Mouse (Mus musculus) liver, embryonic 11.5 days (tissue): ENCODE results near the gene Larp6. TPM values are rescaled to one million over a fixed set of nuclear protein-coding genes. Genes with fewer than 3 reads are reported as not detected.

Source experiments
- ATAC-seq: fragments of 200-750 bp; cut with Nextera tagmentation; replicated peaks from 2 replicates; pipeline ENCODE4 v1.8.0; 2017; ENCODE audit warnings: moderate number of reproducible peaks, mild to moderate bottlenecking, moderate TSS enrichment, moderate library complexity; ENCODE audit not compliant: low FRiP score
- DNase-seq: peaks from one replicate; pipeline ENCODE4 v3.0.0-alpha.2; 2017; ENCODE audit warnings: low spot score
- H3K27ac ChIP-seq: fragments of 300-500 bp; sonication (generic); 2 replicates; pipeline ENCODE4 v1.5.1; 2014; ENCODE audit warnings: mild to moderate bottlenecking, low read depth, low read length, control low read depth
- H3K27me3 ChIP-seq: fragments of 300-500 bp; sonication (generic); replicated peaks from 2 replicates; pipeline ENCODE4 v1.6.1; 2014; ENCODE audit warnings: low read length, mixed read lengths; ENCODE audit not compliant: control insufficient read depth, insufficient read depth
- H3K36me3 ChIP-seq: fragments of 300-500 bp; sonication (generic); 2 replicates; pipeline ENCODE4 v1.6.1; 2014; ENCODE audit warnings: mild to moderate bottlenecking, low read length, moderate library complexity, mixed read lengths; ENCODE audit not compliant: control insufficient read depth, insufficient read depth
- H3K4me1 ChIP-seq: fragments of 300-500 bp; sonication (generic); replicated peaks from 2 replicates; pipeline ENCODE4 v1.6.1; 2014; ENCODE audit warnings: low read length, mixed read lengths; ENCODE audit not compliant: control insufficient read depth, insufficient read depth
- H3K4me2 ChIP-seq: fragments of 300-500 bp; sonication (generic); 2 replicates; pipeline ENCODE4 v1.6.1; 2014; ENCODE audit warnings: mild to moderate bottlenecking, control low read depth, moderate library complexity
- H3K4me3 ChIP-seq: fragments of 300-500 bp; sonication (generic); 2 replicates; pipeline ENCODE4 v1.5.1; 2014; ENCODE audit warnings: low read depth, low read length, control low read depth
- H3K9ac ChIP-seq: fragments of 300-500 bp; sonication (generic); 2 replicates; pipeline ENCODE4 v1.6.1; 2014; ENCODE audit warnings: low read depth, low read length, control low read depth
- H3K9me3 ChIP-seq: fragments of 300-500 bp; sonication (generic); 2 replicates; pipeline ENCODE4 v1.6.1; 2016; ENCODE audit warnings: low read length, inconsistent platforms, mixed read lengths; ENCODE audit not compliant: control insufficient read depth
- WGBS: fragments of 180-500 bp; shearing (Covaris S2); extraction: QIAGEN DNeasy Blood & Tissue Kit; methylation state at CpG from one replicate; pipeline ENCODE4 v1.1.7; 2014; 5-methylcytosine and 5-hydroxymethylcytosine counted together
- polyA plus RNA-seq: library from polyadenylated mRNA; unstranded; fragments of >200 nt; fragmentation: Nextera tagmentation; extraction: Ambion mirVana; gene quantifications from 2 replicates; pipeline ENCODE4 v1.2.1, GENCODE M21; 2014

Larp6 gene
- polyA plus RNA-seq, 1 experiment from 2014 or later = 0.38 TPM

DNA sequence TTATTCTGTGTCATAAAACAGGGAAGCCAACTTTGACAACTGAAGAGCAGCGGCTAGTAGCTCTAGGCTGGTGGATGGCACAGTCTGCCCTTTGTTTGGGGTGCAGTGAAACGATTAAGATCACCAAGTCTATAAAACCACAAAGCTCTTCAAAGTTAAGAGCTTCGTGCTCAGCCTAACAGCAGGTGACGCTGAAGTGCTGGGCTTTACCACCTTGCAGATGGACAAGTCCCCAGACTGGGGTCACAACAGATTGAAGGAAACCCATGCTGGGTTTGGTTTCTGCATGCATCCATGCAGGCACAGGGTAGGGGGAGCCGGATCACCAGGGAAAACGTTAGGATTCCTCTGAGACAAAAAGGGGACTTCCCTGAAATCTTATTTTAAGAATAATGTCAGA, 33.8 kb downstream of the Larp6 start:
- 58% methylated on average over 6 of the region's 6 CpGs for WGBS
- no peak for DNase-seq
- Histone ChIP-seq H3K27ac (no peak overlapping the region), H3K4me3 (no peak overlapping the region), H3K9me3 (no peaks in the 10 kb centered on the region), H3K27me3 (no peaks in the 10 kb centered on the region), H3K4me2 (no peak overlapping the region), H3K36me3 (no peaks in the 10 kb centered on the region), H3K4me1 (no peaks in the 10 kb centered on the region), H3K9ac (no peak overlapping the region)
- no peak for ATAC-seq

DNA sequence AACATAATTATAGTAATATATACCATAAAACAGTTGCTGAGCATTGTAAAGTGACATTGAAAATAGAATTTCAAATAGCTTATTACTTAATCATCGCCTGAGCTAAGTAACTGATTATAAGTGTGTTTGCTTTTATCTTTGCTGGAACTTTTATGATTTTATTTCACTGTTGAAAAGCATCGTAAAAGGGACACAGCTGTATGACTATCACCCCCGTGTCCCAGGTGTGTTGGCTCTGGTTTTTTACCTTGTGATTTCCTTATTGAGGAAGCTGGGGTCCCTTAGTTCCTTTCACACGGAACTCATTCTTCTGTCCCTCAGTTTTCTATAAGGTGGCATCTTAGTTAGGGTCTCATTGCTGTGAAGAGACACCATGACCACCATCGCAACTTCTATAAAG, 34.9 kb downstream of the Larp6 start:
- ATAC-seq (no peak), DNase-seq (no peak)
- H3K27ac ChIP-seq = no peak overlapping the region
- WGBS = 81% methylated on average over 5 of the region's 5 CpGs
- H3K36me3 ChIP-seq = no peaks in the 10 kb centered on the region
- H3K4me3 ChIP-seq = no peak overlapping the region
- H3K4me2 ChIP-seq = no peak overlapping the region
- H3K4me1 ChIP-seq = no peaks in the 10 kb centered on the region
- no peaks in the 10 kb centered on the region for H3K27me3 ChIP-seq
- no peaks in the 10 kb centered on the region for H3K9me3 ChIP-seq
- no peak overlapping the region for H3K9ac ChIP-seq

DNA sequence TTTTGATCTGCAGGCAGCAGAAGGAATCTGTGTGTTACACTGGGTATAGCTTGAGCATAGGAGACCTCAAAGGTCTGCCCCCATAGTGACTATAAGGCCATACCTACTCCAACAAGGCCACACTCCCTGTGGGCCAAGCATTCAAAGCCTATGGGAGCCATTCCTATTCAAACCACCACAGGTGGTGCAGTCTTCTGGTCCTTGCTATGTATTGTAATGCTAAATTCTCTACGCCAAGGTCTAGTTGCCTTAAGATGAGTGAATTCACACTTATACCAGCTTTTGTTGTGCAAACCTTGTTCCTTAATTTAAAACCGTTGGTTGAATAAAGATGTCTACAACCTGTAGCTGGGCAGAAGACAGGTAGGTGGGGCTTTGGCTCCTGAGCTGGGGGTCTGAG, 35.4 kb downstream of the Larp6 start:
- Histone ChIP-seq H3K4me2 (no peak overlapping the region), H3K9ac (no peak overlapping the region), H3K9me3 (no peaks in the 10 kb centered on the region), H3K27ac (no peak overlapping the region), H3K4me1 (no peaks in the 10 kb centered on the region), H3K36me3 (no peaks in the 10 kb centered on the region), H3K4me3 (no peak overlapping the region), H3K27me3 (no peaks in the 10 kb centered on the region)
- no peak for ATAC-seq
- 88% methylated on average over 2 of the region's 2 CpGs for WGBS
- no peak for DNase-seq

DNA sequence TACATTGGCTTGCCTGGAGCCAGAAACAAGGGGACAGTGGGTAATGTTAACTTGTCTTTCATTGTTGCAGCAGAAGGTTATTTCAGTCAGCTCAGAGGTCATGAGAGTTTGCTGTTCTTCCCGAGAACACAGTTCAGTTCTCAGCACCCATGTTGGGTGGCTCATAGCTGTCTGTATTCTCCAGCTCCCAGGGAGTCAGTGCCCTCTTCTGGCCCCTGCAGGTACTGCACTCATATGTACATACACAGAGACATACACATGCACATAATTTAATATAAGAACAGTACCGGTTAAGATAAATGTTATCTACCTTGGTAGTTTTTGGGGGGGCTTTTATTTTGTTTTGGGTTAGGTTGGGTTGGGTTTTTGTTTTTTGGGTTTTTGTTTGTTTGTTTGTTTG, 36.3 kb downstream of the Larp6 start:
- H3K4me1 ChIP-seq = no peaks in the 10 kb centered on the region
- no peaks in the 10 kb centered on the region for H3K36me3 ChIP-seq
- H3K27ac ChIP-seq = no peak overlapping the region
- ATAC-seq (no peak), DNase-seq (no peak)
- no peak overlapping the region for H3K4me3 ChIP-seq
- H3K27me3 ChIP-seq = no peaks in the 10 kb centered on the region
- 89% methylated on average over 2 of the region's 2 CpGs for WGBS
- no peak overlapping the region for H3K4me2 ChIP-seq
- H3K9ac ChIP-seq = no peak overlapping the region
- H3K9me3 ChIP-seq = no peaks in the 10 kb centered on the region

DNA sequence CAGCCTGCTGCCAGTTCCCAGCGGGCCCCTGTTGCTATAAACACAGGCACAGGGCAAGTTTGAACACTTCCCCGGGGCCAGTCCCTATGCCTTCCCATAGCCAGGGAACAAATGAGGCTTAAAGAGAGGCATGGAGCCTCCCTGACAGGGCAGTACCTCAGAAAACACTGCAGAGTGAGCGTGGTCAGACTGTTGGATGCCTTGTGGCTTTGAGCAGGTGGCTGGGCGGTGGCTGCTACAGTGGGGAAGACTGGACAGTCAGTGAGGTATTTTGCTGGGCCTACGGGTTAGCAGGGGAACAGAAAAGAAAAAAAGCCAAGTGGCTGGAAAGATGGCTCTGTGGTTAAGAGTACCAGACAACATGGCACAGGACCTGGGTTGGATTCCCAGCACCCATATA, 38.3 kb downstream of the Larp6 start:
- Histone ChIP-seq H3K4me2 (no peak overlapping the region), H3K4me1 (no peaks in the 10 kb centered on the region), H3K27me3 (no peaks in the 10 kb centered on the region), H3K9ac (no peak overlapping the region), H3K9me3 (no peaks in the 10 kb centered on the region), H3K36me3 (no peaks in the 10 kb centered on the region), H3K4me3 (no peak overlapping the region), H3K27ac (no peak overlapping the region)
- DNase-seq = no peak
- ATAC-seq = no peak
- WGBS = 85% methylated on average over 5 of the region's 5 CpGs

DNA sequence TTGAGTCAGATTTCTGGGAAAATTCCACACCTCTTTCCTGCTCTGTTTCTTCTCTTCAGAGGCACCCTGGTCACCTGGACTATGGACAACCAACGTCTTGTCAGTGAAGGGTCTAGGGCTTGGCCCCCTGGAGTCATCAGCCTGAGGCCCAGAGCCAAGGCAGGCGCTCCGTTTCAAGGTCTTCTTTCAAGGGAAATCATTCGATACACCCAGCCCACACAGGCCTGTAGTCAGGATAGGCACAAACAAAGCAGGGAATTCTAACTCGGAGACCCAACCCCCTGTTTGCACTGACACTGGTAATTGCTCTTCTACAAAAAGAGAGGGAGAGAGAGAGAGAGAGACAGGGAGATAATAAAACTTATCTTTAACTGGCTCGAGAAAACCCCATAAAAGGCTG, 39.2 kb downstream of the Larp6 start:
- DNase-seq (no peak), ATAC-seq (no peak)
- 64% methylated on average over 6 of the region's 6 CpGs for WGBS
- H3K4me1 ChIP-seq = 0 out of 2 replicates have a peak, but pooled peaks cover 3% of the 10 kb centered on the region
- no peak overlapping the region for H3K9ac ChIP-seq
- no peak overlapping the region for H3K4me2 ChIP-seq
- H3K9me3 ChIP-seq = no peaks in the 10 kb centered on the region
- H3K27ac ChIP-seq = no peak overlapping the region
- H3K36me3 ChIP-seq = no peaks in the 10 kb centered on the region
- H3K4me3 ChIP-seq = no peak overlapping the region
- no peaks in the 10 kb centered on the region for H3K27me3 ChIP-seq

DNA sequence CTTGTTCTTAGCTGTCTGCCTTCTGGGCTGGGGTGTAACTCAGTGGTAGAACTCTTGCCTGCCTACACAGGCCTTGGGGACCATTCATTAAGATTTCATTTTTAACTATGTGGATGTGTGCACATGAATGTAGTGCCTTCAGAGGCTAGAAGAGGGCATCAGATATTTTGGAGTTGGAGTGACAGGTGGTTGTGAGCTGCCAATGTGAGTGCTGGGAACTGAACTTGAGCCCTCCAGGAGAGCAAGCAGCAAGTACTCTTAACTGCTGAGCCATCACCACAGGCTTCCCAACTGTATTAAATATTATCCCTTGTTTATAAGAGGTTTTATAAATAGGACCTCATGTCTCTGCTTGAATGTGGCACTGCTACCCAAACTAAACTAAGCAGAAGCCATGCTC, 39.8 kb downstream of the Larp6 start:
- H3K4me3 ChIP-seq = no peak overlapping the region

DNA sequence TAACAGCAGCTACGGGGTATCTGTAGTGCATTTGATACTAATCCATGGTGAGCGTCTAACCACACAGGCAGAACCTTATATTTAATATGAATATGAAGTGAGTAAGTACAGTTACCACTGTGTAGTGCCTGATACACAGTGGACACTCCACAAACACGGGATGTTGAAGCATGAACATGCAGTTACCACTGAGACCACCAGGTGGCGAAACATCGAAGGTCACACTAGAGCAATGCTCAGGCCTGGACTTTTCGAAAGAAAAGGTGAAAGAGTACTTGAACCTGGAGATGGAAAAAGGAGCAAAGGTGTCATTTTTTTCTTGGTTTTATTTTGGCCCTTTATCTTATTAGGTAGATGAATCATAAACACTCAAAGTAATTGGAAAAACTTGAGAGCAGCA, 43.5 kb downstream of the Larp6 start:
- no peak overlapping the region for H3K27ac ChIP-seq

More for the DNA sequence above, 39.8 kb downstream of the Larp6 start:
- DNase-seq = no peak
- H3K9me3 ChIP-seq = no peaks in the 10 kb centered on the region
- H3K27me3 ChIP-seq = no peaks in the 10 kb centered on the region
- no peak overlapping the region for H3K9ac ChIP-seq
- H3K4me2 ChIP-seq = no peak overlapping the region
- no peak overlapping the region for H3K27ac ChIP-seq
- no peak for ATAC-seq
- no peaks in the 10 kb centered on the region for H3K36me3 ChIP-seq
- 0 out of 2 replicates have a peak, but pooled peaks cover 3% of the 10 kb centered on the region for H3K4me1 ChIP-seq

DNA sequence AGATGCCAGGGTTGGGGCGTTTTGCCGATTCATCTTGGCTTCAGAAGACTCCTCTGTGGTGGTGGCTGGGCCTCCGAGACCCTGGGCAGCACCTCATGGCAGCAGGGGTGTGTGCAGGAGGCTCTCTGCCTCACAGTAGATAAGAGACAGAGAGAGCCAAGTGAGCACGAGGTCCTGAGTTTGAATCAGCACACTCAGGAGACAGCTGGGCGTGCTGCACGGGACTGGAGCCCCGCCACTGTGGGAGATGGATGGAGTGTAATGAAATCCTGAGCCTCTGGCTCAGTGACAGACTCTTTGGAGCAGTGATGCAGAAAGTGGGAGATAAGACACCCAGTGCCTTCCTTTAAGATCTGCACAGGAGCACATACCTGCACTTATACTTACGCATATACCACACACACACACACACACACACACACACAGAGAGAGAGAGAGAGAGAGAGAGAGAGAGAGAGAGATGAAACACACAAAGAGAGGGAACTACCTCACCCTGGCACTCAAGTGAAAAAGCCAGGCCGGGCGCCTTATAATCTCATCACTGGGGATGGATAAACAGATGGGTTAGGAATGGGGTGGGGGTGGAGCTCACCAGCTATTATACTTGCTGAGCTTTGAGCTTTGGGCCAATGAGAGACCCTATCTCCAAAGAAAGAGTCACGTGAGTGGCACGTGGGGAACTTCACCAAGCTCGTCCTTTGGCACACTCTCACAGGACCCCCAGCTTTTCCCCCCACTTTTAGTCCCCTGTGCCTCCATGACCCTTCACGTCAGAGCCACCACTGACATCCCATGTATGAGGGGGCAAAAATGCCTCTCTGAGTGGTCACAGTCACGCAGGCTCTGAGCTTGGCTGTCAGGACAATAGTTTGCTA, 44.3 kb downstream of the Larp6 start:
- DNase-seq (no peak), ATAC-seq (no peak)
- Histone ChIP-seq H3K27ac (no peak overlapping the region), H3K36me3 (no peaks in the 10 kb centered on the region), H3K27me3 (no peaks in the 10 kb centered on the region), H3K9me3 (no peaks in the 10 kb centered on the region; the same call in 1 of the 2 replicates), H3K4me2 (no peak overlapping the region), H3K4me3 (no peak overlapping the region), H3K4me1 (0 out of 2 replicates have a peak, but pooled peaks cover 3% of the 10 kb centered on the region), H3K9ac (no peak overlapping the region)
- WGBS = 65% methylated on average over 15 of the region's 15 CpGs

More for the DNA sequence above, 43.5 kb downstream of the Larp6 start:
- no peak overlapping the region for H3K4me2 ChIP-seq
- H3K4me1 ChIP-seq = 0 out of 2 replicates have a peak, but pooled peaks cover 3% of the 10 kb centered on the region
- no peaks in the 10 kb centered on the region; the same call in 1 of the 2 replicates for H3K9me3 ChIP-seq
- 39% methylated on average over 6 of the region's 6 CpGs for WGBS
- H3K4me3 ChIP-seq = no peak overlapping the region
- H3K36me3 ChIP-seq = no peaks in the 10 kb centered on the region
- ATAC-seq (no peak), DNase-seq (no peak)
- H3K27me3 ChIP-seq = no peaks in the 10 kb centered on the region
- no peak overlapping the region for H3K9ac ChIP-seq
